Mouse (Mus musculus) bone marrow macrophage, adult 2 months (primary cell): ENCODE results near the gene Nom1.

Source experiments
- CTCF ChIP-seq: IDR thresholded peaks from 2 replicates; pipeline ENCODE4 v1.5.1; 2012; ENCODE audit warnings: low read depth, mild to moderate bottlenecking, low read length, moderate library complexity
- POLR2A ChIP-seq: IDR thresholded peaks from 2 replicates; pipeline ENCODE4 v1.6.1; 2012; ENCODE audit warnings: mild to moderate bottlenecking, low read depth, low read length, borderline replicate concordance

DNA sequence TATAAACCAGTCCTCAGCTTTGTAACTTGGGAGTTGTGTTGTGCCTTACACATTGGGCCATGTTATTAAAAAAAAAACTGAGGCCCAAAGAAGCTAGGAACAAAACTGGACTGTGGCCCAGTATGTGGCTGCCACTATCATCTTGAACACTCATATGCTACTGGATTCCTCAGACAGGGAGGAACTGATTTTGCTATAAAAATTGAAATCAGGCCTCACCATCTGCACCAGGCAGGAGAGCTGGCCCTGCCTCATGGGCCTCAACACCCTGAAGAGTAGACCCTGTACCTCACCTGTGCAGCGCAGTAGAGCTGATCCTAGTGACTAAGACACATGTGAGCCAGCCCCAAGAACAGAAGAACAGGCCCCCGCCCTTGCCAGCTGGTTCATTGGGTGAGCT, 10.8 kb downstream of the Nom1 start:
- TF ChIP-seq CTCF = no peak
- TF ChIP-seq POLR2A = no peak
